Mouse (Mus musculus) midbrain, embryonic 11.5 days (tissue): Measurements from ENCODE around the gene Rab6b. TPM values are rescaled to one million over a fixed set of nuclear protein-coding genes. Genes with fewer than 3 reads are reported as not detected.

Experiments used
- ATAC-seq: fragments of 200-750 bp; cut with Nextera tagmentation; 2 replicates; pipeline ENCODE4 v1.8.0; 2017; ENCODE audit warnings: moderate TSS enrichment, moderate library complexity; ENCODE audit not compliant: low FRiP score
- DNase-seq: peaks from one replicate; pipeline ENCODE4 v3.0.0; 2015; ENCODE audit warnings: low spot score; ENCODE audit errors: missing footprints
- H3K27ac ChIP-seq: fragments of 300-500 bp; sonication (generic); 2 replicates; pipeline ENCODE4 v1.5.1; 2014; ENCODE audit warnings: low read depth, low read length
- H3K27me3 ChIP-seq: fragments of 300-500 bp; sonication (generic); 2 replicates; pipeline ENCODE4 v1.6.1; 2014; ENCODE audit warnings: mild to moderate bottlenecking, low read length, moderate library complexity, mixed read lengths; ENCODE audit not compliant: control insufficient read depth, insufficient read depth
- H3K36me3 ChIP-seq: fragments of 300-500 bp; sonication (generic); 2 replicates; pipeline ENCODE4 v1.6.1; 2014; ENCODE audit warnings: mild to moderate bottlenecking, low read length, moderate library complexity, mixed read lengths; ENCODE audit not compliant: control insufficient read depth, insufficient read depth
- H3K4me1 ChIP-seq: fragments of 300-500 bp; sonication (generic); 2 replicates; pipeline ENCODE4 v1.6.1; 2014; ENCODE audit warnings: low read length; ENCODE audit not compliant: control insufficient read depth, insufficient read depth
- H3K4me2 ChIP-seq: fragments of 300-500 bp; sonication (generic); 2 replicates; pipeline ENCODE4 v1.6.1; 2014; ENCODE audit warnings: mild to moderate bottlenecking, moderate library complexity
- H3K4me3 ChIP-seq: fragments of 300-500 bp; sonication (generic); 2 replicates; pipeline ENCODE4 v1.5.1; 2014; ENCODE audit warnings: low read depth, low read length
- H3K9ac ChIP-seq: fragments of 300-500 bp; sonication (generic); 2 replicates; pipeline ENCODE4 v1.6.1; 2014; ENCODE audit warnings: low read length
- H3K9me3 ChIP-seq: fragments of 300-500 bp; sonication (generic); 2 replicates; pipeline ENCODE4 v1.6.1; 2016; ENCODE audit warnings: low read length; ENCODE audit not compliant: control insufficient read depth
- WGBS: fragments of 180-500 bp; shearing (Covaris S2); extraction: QIAGEN DNeasy Blood & Tissue Kit; methylation state at CpG from one replicate; pipeline ENCODE4 v1.1.7; 2014; 5-methylcytosine and 5-hydroxymethylcytosine counted together
- polyA plus RNA-seq: library from polyadenylated mRNA; unstranded; fragments of >200 nt; fragmentation: Nextera tagmentation; extraction: Ambion mirVana; gene quantifications from 2 replicates; pipeline ENCODE4 v1.2.1, GENCODE M21; 2014

Rab6b gene
- polyA plus RNA-seq, 1 experiment from 2014 or later: 16.5 TPM

DNA sequence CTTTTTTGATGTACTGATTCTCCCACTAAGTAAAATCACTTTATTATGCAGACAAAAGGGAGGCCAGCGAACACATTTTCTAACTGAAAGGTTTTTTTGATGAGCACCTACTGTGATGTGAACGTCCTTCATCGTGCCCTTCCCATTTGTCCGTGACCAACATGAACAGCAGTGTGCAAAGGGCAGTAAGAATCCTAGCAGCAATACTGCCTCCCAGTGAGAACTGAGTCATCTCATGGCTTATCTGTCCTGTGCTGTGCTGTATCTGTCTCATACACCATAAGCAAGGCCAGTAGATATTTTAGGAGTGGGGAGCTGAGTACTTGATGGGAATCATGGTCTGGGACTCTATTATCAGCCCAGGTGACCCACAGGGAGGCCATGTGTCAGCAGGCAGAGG, 76.8 kb downstream of the Rab6b start:
- Histone ChIP-seq H3K36me3 (peaks cover 8% of the 10 kb centered on the region), H3K4me2 (no peak overlapping the region), H3K9ac (no peak overlapping the region), H3K4me3 (no peak overlapping the region), H3K9me3 (no peaks in the 10 kb centered on the region), H3K27me3 (no peaks in the 10 kb centered on the region), H3K4me1 (no peaks in the 10 kb centered on the region), H3K27ac (no peak overlapping the region)
- ATAC-seq (no peak), DNase-seq (no peak)
- 86% methylated on average over 4 of the region's 4 CpGs for WGBS

DNA sequence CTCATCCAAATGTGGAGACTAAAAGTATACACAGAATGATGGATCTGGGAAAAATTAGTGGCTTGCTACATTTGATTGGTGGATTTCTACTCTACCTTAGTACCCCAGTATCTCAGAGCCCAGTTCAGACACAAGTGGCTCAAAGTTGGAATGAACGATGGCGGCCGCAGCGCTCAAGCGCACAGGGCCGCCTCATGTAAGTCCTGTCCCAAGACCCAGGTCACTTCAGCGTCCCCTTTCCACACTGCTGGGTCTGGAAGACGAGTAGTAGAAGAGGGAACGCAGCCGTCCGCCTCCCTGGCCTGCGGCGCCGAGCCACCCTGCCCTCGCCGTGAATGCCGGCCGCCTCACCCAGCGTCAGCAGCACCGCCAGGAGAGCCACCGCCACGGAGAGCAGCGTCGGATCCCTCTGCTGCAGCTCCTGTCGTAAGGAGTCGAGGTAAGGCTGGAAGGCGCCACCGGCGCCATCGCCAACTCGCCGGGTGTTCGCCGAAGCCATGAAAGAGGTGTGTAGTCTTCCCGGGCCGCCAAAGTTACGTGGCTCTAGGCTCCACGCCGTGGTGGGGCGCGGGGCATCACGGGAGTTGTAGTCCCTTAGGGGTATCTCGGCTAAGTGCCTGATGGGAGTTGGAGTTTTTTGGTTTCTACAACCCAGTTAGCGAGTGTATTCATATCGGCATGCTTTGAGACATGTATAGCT, 90.1 kb downstream of the Rab6b start, which contains the start of gene Srprb:
Gene Srprb, minus strand, starts transcription at position 577 of the 700 bp plus-strand sequence.
- H3K27ac ChIP-seq: peak within 1 kb of the TSS; percentile 41; the same call in 1 of the 2 replicates

DNA sequence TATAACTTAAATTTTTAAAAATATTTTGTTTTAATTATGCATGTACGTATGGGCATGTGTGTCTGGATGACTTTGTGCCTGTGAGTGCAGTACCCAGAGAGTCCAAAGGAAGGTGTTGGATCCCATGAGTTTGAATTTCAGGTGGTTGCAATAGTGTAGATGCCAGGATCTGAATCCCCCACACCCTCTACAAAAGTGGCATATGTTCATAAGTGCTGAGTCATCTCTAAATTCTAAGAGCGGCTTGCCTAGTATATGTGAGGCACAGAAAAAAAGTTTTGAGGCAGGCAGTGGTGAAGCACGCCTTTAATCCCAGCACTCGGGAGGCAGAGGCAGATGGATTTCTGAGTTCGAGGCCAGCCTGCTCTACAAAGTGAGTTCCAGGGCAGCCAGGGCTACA, 94.2 kb downstream of the Rab6b start:
- H3K9me3 ChIP-seq: no peaks in the 10 kb centered on the region
- no peaks in the 10 kb centered on the region; the same call in 1 of the 2 replicates for H3K36me3 ChIP-seq
- H3K27me3 ChIP-seq: no peaks in the 10 kb centered on the region
- no peak overlapping the region for H3K4me3 ChIP-seq
- H3K4me1 ChIP-seq: no peaks in the 10 kb centered on the region
- no peak overlapping the region for H3K27ac ChIP-seq
- no peak overlapping the region for H3K9ac ChIP-seq
- 92% methylated on average over 5 of the region's 5 CpGs for WGBS
- no peak overlapping the region for H3K4me2 ChIP-seq
- DNase-seq: no peak
- no peak for ATAC-seq

More for the DNA sequence above, 90.1 kb downstream of the Rab6b start, which contains the start of gene Srprb:
- peak within 1 kb of the TSS; percentile 40 for H3K4me2 ChIP-seq
- ATAC-seq (peak; percentile 98), DNase-seq (peak; percentile 99)
- no peaks in the 10 kb centered on the region for H3K9me3 ChIP-seq
- WGBS: under 1% methylated on average over 44 of the region's 45 CpGs
- H3K4me3 ChIP-seq: peak within 1 kb of the TSS; percentile 74
- no peaks in the 10 kb centered on the region for H3K27me3 ChIP-seq
- peaks cover 10% of the 10 kb centered on the region; the same call in 1 of the 2 replicates for H3K36me3 ChIP-seq
- no peaks in the 10 kb centered on the region for H3K4me1 ChIP-seq
- peak within 1 kb of the TSS; percentile 84 for H3K9ac ChIP-seq

DNA sequence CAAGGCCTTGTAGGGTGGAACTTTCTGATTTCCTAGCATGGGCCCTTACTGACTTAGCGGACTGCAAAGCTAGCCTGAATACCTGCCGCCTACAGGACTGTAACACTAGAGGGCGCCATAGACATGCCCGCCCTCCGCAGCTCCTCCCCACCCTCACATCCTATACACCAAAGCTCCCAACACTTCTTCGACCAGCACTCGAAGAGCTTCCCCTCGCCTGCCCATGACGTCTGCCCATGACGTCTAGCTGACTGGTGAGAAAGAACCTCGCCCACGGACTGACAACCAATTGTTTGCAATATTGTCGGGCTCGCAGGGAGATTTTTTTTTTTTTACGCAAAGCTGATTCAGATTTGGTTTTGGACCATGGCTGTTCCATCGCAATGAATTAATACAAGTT, 96.3 kb downstream of the Rab6b start:
- peak overlapping the region; percentile 40 for H3K4me2 ChIP-seq
- H3K27me3 ChIP-seq: no peaks in the 10 kb centered on the region
- 0 out of 2 replicates have a peak overlapping the region, but pooled peaks have one; percentile 5 for H3K4me3 ChIP-seq

DNA sequence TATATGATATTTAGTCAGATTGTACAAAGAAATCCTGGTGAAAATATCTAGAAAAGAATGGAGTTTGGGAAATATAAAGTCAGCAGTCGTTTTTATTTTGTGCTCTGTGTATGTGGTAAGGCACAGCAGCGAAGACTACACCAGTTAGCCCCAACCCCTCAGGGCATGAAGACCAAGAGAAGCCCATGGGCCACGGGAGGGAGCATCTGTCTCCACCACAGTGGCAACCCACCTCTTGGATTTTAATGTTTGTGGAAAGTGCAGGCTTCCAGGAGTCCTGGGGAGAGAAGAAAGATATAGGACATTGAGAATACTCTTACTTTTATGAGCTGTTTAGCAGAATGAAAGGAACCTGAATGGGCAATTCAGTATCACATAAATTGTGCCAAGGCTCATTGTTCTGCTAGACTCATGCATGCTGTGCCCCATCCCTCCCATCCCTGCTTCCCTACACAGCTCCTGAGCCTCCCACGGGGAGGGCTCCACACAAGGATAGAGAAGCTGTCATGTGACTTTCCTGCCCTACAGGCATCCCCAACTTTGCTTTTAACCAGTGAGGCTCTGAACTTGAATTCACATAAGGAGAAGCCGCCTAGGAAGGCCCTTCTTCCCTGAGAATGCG, 97.3 kb downstream of the Rab6b start:
- H3K9ac ChIP-seq: no peak overlapping the region
- H3K4me3 ChIP-seq: no peak overlapping the region
- DNase-seq: no peak
- no peaks in the 10 kb centered on the region; the same call in 1 of the 2 replicates for H3K36me3 ChIP-seq
- ATAC-seq: no peak
- no peaks in the 10 kb centered on the region for H3K27me3 ChIP-seq
- no peaks in the 10 kb centered on the region for H3K9me3 ChIP-seq
- H3K4me2 ChIP-seq: no peak overlapping the region
- WGBS: 53% methylated on average over 6 of the region's 6 CpGs
- H3K27ac ChIP-seq: no peak overlapping the region
- no peaks in the 10 kb centered on the region for H3K4me1 ChIP-seq

More for the DNA sequence above, 96.3 kb downstream of the Rab6b start:
- DNase-seq (peak; percentile 96), ATAC-seq (peak; percentile 91)
- 12% methylated on average over 16 of the region's 16 CpGs for WGBS
- Histone ChIP-seq H3K27ac (no peak overlapping the region), H3K9ac (no peak overlapping the region), H3K9me3 (no peaks in the 10 kb centered on the region), H3K36me3 (no peaks in the 10 kb centered on the region; the same call in 1 of the 2 replicates), H3K4me1 (no peaks in the 10 kb centered on the region)

DNA sequence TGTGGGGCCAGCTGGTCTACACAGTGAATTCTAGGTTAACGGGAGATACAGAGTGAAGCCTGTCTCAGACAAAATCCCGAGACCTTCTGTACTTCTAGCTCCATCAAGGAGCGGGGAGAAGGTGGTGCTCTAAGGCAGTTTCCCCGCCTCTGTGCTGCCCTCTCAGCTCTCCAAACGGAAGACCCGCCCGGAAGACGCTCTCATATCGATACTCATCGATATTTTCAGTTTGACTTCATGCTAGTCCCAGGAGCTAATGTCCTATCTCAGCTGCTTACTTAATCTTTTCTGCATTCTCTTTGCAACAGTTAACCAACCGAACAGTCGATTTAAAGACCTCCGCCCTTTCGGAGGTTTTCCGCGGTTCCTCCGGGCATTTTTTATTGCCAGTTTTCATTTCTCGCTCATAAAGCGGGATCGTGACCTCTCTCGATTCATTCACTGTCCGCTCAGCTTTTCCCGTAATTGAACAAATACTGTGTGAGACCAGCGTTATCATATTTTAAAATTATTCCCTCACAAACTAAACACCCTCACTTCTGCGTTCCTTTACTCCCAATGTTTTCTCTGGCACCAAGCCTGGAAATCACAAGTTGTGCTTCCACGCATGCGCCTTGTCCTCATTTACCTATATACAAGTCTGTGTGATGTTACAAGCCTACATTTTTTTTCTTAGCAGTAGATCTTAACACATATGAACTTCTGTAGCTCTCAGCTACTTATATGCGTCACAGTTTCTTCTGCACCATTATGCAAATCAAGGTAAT, 101.2 kb downstream of the Rab6b start:
- no peak overlapping the region for H3K4me2 ChIP-seq

DNA sequence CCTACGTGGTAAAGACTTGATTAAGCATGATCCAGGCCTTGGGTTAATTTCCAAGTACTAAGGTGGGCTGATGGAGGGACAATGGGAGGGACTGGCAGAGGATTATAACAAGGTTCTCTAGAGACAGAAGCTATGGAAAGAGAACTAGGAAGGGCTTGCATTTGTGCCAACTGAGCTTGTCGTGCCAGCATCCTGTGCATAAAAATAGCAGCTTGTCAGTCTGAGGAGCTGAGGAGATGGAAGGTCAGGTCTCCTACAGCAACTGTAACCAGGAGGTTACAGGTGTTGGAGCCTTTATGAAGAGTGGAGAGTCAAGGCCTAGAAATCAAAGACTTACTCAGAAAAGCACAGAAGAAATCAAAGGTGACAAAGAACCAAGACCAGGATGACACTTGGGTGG, 102.0 kb downstream of the Rab6b start:
- Histone ChIP-seq H3K4me1 (no peaks in the 10 kb centered on the region), H3K27ac (no peak overlapping the region), H3K4me3 (no peak overlapping the region), H3K9ac (no peak overlapping the region), H3K27me3 (no peaks in the 10 kb centered on the region), H3K36me3 (no peaks in the 10 kb centered on the region; the same call in 1 of the 2 replicates), H3K9me3 (no peaks in the 10 kb centered on the region), H3K4me2 (no peak overlapping the region)
- DNase-seq: no peak
- ATAC-seq: no peak
- WGBS: 85% methylated on average over 2 of the region's 2 CpGs

More for the DNA sequence above, 101.2 kb downstream of the Rab6b start:
- H3K4me1 ChIP-seq: no peaks in the 10 kb centered on the region
- WGBS: 84% methylated on average over 28 of the region's 28 CpGs
- H3K4me3 ChIP-seq: no peak overlapping the region
- DNase-seq (no peak), ATAC-seq (no peak)
- H3K27ac ChIP-seq: no peak overlapping the region
- H3K9me3 ChIP-seq: no peaks in the 10 kb centered on the region
- H3K27me3 ChIP-seq: no peaks in the 10 kb centered on the region
- H3K36me3 ChIP-seq: no peaks in the 10 kb centered on the region; the same call in 1 of the 2 replicates
- H3K9ac ChIP-seq: no peak overlapping the region

DNA sequence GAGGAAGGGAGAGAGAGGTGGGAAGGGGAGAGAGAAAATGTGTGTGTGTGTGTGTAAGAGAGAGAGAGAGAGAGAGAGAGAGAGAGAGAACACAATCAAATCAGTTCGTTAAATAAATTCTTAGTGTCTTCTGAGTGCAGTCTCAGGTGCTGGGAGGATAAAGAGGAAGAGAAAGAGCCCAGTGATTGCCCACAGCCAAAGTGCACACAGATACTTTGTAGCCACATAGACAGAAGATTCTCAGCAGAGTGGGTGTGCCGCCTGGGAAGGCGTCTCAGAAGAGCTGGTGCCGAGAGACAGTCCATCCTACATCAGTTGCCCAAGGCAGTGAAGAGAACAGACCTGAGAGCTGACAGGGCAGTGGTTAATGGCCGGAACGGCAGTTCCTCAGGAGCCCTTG, 102.7 kb downstream of the Rab6b start:
- WGBS: 86% methylated on average over 6 of the region's 6 CpGs
- Histone ChIP-seq H3K4me1 (no peaks in the 10 kb centered on the region), H3K9me3 (no peaks in the 10 kb centered on the region), H3K4me3 (no peak overlapping the region), H3K9ac (no peak overlapping the region), H3K27ac (no peak overlapping the region), H3K27me3 (no peaks in the 10 kb centered on the region), H3K4me2 (no peak overlapping the region), H3K36me3 (no peaks in the 10 kb centered on the region; the same call in 1 of the 2 replicates)
- no peak for ATAC-seq
- no peak for DNase-seq
